Mouse (Mus musculus) spleen, adult 2 months (tissue): ENCODE results near the gene Csf2ra.

Source experiments
- CTCF ChIP-seq: fragments of 200-500 bp; IDR thresholded peaks from 2 replicates; pipeline ENCODE4 v1.5.1; 2011; ENCODE audit warnings: mild to moderate bottlenecking, inconsistent platforms; ENCODE audit not compliant: insufficient read depth, insufficient read length, insufficient replicate concordance; ENCODE audit errors: extremely low read depth
- POLR2A ChIP-seq: fragments of 200-500 bp; IDR thresholded peaks from 2 replicates; pipeline ENCODE4 v1.6.1; 2011; ENCODE audit warnings: low read depth, low read length, inconsistent platforms

- TF ChIP-seq CTCF (no peak), POLR2A (no peak)
These were observed 29.5 kb upstream of the Csf2ra start for GRCm38 (mm10) chr19:61257733-61258132.
